Mouse (Mus musculus): Measurements from ENCODE around the gene Runx1.

DNA sequence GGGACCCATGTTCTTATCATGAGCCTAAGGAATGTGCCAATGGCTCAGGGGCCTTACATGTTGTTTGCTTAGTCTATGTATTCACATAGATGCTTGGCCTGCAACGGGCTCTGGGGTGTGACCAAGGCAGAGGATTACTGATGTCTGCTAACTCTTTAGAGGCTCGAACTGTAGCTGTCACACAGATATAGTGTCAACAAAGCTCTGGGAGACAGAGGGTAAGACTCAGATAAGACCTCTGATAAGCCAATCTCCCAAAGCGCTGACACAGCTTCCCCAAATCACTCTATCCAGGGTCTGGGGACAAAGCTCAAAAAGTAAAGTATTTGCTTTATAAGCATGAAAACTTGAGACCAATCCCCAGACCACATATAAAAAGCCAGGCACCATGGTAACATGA, 13.5 kb downstream of the Runx1 start:
- TF ChIP-seq GABPA (IDR thresholded peaks at IDR 0.05; ENCODE audit: insufficient replicate concordance, low read depth, low read length) = no peak
- no peak for TF ChIP-seq CTCF (conservative IDR thresholded peaks at IDR 0.05 in 1 of 2, IDR thresholded peaks at IDR 0.05 in 1 of 2; ENCODE audit: low read depth in 2 of 2, low read length in 2 of 2)
- TF ChIP-seq NRF1 (IDR thresholded peaks at IDR 0.05; ENCODE audit: low read depth, low read length) = no peak
- no peak for TF ChIP-seq TCF12 (IDR thresholded peaks at IDR 0.05; ENCODE audit: low read depth, low read length)
- TF ChIP-seq POLR2A (IDR thresholded peaks at IDR 0.05; ENCODE audit: low read depth, low read length) = no peak
- TF ChIP-seq ELF1 (IDR thresholded peaks at IDR 0.05; ENCODE audit: low read depth, low read length) = no peak
- no peak for TF ChIP-seq E2F4 (IDR thresholded peaks at IDR 0.05; ENCODE audit: insufficient replicate concordance, low read depth, low read length)
- no peak for TF ChIP-seq ZNF384 (IDR thresholded peaks at IDR 0.05; ENCODE audit: low read depth, low read length)
